Mouse (Mus musculus) spleen, postnatal 4 days (tissue): ENCODE results near the gene 4930404N11Rik.

Source experiments
- DNase-seq, 2 experiments: peaks; one replicate each; pipeline ENCODE4 v3.0.0; 2022; ENCODE audit warnings: low spot score in 2 of 2

The 4930404N11Rik gene

GRCm38 (mm10) chr10:81365672-81366476 lies at the start of gene 4930404N11Rik:
4930404N11Rik (minus strand) TSS chr10:81365816.
- peak in 1 of 2 experiments; percentile 38 for DNase-seq

- DNase-seq = no peak
Observed at GRCm38 (mm10) chr10:81415146-81415545, 49.5 kb upstream of the 4930404N11Rik start.

- no peak for DNase-seq
Observed at GRCm38 (mm10) chr10:81414682-81415081, 49.1 kb upstream of the 4930404N11Rik start.

- peak in 1 of 2 experiments; percentile 65 for DNase-seq
Observed at GRCm38 (mm10) chr10:81413310-81414261, 48.0 kb upstream of the 4930404N11Rik start.

GRCm38 (mm10) chr10:81412586-81413309 lies 47.1 kb upstream of the 4930404N11Rik start:
- DNase-seq = no peak

- no peak for DNase-seq
Observed at GRCm38 (mm10) chr10:81411471-81412400, 46.1 kb upstream of the 4930404N11Rik start.

- DNase-seq = no peak
Observed at GRCm38 (mm10) chr10:81410981-81411380, 45.4 kb upstream of the 4930404N11Rik start.

GRCm38 (mm10) chr10:81410350-81410749 lies 44.7 kb upstream of the 4930404N11Rik start:
- DNase-seq = no peak

- no peak for DNase-seq
Observed at GRCm38 (mm10) chr10:81409330-81409729, 43.7 kb upstream of the 4930404N11Rik start.

GRCm38 (mm10) chr10:81408871-81409291 lies 43.3 kb upstream of the 4930404N11Rik start:
- DNase-seq = peak; percentile 83 to 94

- no peak for DNase-seq
Observed at GRCm38 (mm10) chr10:81408424-81408729, 42.8 kb upstream of the 4930404N11Rik start.

GRCm38 (mm10) chr10:81407539-81408423 lies 42.2 kb upstream of the 4930404N11Rik start:
- peak in 1 of 2 experiments; percentile 68 for DNase-seq

- DNase-seq = no peak
Observed at GRCm38 (mm10) chr10:81406504-81407440, 41.2 kb upstream of the 4930404N11Rik start.

- DNase-seq = peak; percentile 77 to 92
Observed at GRCm38 (mm10) chr10:81405588-81406201, 40.1 kb upstream of the 4930404N11Rik start.

GRCm38 (mm10) chr10:81404720-81405119 lies 39.1 kb upstream of the 4930404N11Rik start:
- peak in 1 of 2 experiments; percentile 53 for DNase-seq

- no peak for DNase-seq
Observed at GRCm38 (mm10) chr10:81404082-81404481, 38.5 kb upstream of the 4930404N11Rik start.

GRCm38 (mm10) chr10:81403511-81403910 lies 37.9 kb upstream of the 4930404N11Rik start:
- no peak for DNase-seq

- DNase-seq = no peak
Observed at GRCm38 (mm10) chr10:81402227-81402765, 36.7 kb upstream of the 4930404N11Rik start.
